Mouse (Mus musculus) olfactory bulb, adult 2 months (tissue): ENCODE data around the gene Gxylt1.

Experiments used
- CTCF ChIP-seq: fragments of 200-500 bp; IDR thresholded peaks from 2 replicates; pipeline ENCODE4 v1.5.1; 2012; ENCODE audit warnings: low read depth, mild to moderate bottlenecking, low read length, moderate library complexity; ENCODE audit not compliant: insufficient read depth
- POLR2A ChIP-seq: fragments of 200-500 bp; IDR thresholded peaks from 2 replicates; pipeline ENCODE4 v1.6.1; 2012; ENCODE audit warnings: mild to moderate bottlenecking, low read depth, low read length, moderate library complexity; ENCODE audit not compliant: insufficient read depth

DNA sequence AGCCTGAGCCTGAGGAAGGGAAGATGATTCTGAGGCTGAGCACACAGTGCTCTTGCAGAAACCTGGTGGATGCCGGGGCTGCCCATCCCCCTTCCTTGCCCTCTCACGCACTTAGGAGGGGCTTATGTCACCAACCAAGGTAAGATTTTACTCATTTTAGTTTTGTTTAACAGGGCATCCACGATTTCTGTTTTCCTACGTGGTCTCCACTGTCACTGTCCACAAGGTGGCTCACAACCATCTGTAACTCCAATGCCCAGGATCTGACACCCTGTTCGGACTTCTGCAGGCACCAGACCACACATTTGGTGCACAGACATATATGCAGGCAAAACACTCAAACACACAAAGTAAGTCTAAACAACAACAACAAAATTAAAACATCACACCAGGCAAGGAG, 12.2 kb downstream of the Gxylt1 start:
- TF ChIP-seq CTCF (no peak), POLR2A (no peak)
